Mouse (Mus musculus) skeletal muscle tissue, adult 2 months (tissue): ENCODE data around the gene Phlpp1.
"Not testable (repeated sequence)": the region's sequence is repeated elsewhere in the genome, so short reads cannot be mapped to it uniquely, and the experiment has no call there.

Experiments
- DNase-seq: peaks from one replicate; pipeline ENCODE4 v3.0.0-alpha.2; 2012; ENCODE audit warnings: low read depth, low spot score

Gene Phlpp1

DNA sequence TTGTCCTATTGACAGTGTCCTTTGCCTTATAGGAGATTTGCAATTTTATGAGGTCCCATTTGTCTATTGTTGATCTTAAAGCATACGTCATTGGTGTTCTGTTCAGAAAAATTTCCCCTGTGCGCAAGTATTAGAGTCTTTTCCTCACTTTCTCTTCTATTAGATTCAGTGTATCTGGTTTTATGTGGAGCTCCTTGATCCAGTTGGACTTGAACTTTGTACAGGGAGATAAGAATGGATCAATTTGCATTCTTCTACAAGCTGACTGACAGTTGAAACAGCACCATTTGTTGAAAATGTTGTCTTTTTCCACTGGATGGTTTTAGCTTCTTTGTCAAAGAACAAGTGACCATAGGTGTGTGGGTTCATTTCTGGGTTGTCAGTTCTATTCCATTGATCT is 140.3 kb downstream of the Phlpp1 start:
- not testable (repeated sequence) for DNase-seq

GRCm38 (mm10) chr1:106314476-106314875 is 142.9 kb downstream of the Phlpp1 start:
- DNase-seq, result no peak

DNA sequence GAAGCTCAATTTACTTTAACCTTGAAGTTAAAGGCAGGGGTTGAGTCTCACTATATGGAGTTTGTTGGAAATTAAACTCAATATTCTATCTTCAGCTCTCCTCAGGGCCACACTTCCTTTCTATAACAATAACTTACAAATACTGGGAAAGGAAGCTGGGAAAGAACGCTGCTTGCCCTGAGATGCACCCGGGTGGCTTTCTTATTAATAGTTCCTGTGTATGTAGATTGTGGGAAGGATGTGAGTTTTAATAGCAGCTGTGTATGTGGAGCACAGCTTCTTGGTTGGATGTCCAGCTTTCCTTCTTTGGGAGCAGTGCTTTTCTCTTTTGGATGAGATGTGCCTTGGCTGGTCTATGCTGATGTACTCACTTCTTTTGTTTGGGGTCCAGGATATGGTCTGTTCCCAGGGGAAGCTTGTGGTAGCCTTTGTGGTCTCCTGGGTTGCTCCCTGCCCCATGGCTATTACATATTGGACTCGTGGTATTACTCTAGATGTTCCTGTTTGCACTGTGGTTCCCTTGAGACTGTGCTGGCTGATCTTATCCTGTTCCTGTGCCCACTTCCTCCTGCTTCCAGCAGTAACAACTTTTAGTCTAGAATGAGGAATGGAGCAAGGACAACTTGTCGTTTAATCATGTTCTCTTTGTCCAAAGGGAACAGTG is 145.2 kb downstream of the Phlpp1 start:
- DNase-seq, result peak; percentile 74

DNA sequence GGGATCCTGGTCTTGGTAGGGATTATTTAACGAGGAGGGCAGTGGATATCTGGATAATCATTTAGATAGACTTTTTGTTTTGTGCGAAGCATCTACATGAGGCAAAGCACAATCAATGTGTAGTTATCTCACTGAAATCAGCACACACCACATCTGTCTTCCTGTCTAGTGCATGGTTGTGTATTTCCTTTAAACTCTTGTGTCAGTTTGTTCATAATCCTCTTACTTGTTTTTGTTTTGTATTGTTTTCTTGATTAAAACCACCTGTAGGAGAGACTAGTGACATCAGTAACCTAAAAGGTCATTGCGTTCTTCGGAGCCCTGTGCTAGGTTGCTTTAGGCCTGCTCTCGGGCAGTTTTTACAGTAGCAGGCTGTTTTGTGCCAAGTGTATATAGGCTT is 146.8 kb downstream of the Phlpp1 start:
- DNase-seq, result no peak

DNA sequence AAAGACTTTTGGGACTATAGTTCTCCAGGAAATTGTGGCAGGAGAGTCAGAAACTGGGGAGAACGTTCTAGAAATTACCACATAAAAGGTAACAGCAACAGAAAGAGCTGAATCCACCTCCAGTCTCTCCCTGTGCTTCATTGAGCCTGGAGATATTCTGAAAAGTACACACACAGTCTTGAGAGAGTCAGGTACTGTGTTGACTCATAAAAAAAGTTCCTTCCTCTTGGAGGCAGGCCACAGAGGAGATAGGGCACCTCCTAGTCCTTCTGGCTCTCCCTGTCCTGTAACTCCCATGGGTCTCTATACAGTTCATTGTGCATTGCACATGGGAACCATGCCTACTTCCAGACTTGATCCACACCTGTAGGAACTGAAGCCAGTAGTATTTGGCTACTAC is 149.0 kb downstream of the Phlpp1 start:
- DNase-seq, result no peak

- DNase-seq, result no peak
Measured at GRCm38 (mm10) chr1:106321432-106322126, 150.0 kb downstream of the Phlpp1 start.

DNA sequence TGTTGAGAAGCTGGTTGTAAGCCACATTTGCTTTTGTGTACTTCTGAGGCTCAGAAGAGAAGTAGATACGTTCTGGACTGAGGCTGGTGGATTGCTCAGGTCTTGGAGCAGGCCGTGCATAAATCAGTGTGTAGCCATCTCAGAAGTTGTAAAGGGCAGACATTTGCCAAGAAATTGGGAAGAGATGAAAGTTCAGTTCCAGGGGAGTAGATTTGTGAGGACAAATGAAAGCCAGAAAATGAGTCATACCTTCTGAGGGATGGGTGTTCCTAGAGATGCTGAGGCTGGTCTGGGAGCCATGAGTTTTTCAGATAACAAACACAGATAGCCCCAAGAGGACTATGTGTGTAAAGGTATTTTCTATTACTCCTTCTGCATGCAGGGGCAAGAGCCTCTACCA is 155.1 kb downstream of the Phlpp1 start:
- DNase-seq, result peak; percentile 30

GRCm38 (mm10) chr1:106342100-106342499 is 170.5 kb downstream of the Phlpp1 start:
- DNase-seq, result peak; percentile 31

GRCm38 (mm10) chr1:106345265-106345664 is 173.7 kb downstream of the Phlpp1 start:
- no peak for DNase-seq

DNA sequence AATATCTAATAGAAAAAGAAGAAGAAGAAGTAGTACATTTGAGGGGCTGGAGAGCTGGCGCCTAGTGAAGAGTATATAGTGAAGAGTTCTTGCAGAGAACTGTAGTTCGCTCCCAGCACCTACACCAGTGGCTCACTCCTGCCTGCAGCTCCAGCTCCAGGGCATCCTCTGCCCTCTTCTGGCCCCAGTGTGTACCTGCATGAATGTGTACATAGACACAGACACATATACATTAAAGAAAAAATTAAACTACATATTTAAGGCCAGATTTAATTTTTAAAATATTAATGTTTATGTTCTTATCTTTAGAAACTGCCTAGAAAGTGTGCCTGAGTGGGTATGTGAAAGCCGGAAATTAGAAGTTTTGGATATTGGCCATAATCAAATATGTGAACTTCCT is 175.2 kb downstream of the Phlpp1 start:
- DNase-seq, result no peak

DNA sequence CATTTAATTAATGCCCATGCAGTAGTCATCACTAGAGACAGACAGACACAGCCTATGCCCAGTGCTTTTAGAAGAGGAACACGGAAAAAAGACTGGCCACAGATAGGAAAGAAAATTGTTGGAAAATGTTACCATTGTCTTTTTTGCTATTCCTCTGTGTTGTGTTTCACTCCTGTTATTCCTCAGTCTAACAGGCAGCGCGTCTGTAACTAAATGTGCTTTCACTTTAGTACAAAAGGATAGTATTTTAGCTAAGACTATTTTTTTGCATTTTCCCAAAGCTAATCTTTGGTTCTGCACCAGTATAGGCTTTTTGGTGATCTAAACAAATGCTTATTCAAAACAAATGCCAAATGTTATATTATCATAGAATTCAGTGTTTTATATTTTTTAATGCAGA is 177.6 kb downstream of the Phlpp1 start:
- DNase-seq, result no peak

DNA sequence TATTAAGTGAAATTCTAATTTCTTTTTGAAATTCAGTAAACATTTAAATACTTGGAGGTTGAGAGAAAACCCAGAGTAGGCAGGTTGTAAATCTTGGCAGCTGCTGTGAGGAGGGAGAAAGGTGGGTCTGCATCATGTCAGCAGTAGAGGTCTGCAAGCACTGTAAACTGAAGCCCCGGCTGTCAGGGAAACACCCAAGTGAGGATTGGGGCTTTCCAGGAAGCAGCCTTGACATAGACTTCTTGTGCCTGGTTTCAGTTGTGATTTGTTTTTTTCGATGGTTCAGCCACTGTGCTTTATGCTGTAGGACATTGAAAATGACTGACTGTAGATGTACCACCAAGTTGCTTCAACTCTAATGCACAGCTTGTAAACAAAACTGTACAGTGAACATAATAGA is 180.0 kb downstream of the Phlpp1 start:
- no peak for DNase-seq

- no peak for DNase-seq
Measured at GRCm38 (mm10) chr1:106352801-106353511, 181.4 kb downstream of the Phlpp1 start.

DNA sequence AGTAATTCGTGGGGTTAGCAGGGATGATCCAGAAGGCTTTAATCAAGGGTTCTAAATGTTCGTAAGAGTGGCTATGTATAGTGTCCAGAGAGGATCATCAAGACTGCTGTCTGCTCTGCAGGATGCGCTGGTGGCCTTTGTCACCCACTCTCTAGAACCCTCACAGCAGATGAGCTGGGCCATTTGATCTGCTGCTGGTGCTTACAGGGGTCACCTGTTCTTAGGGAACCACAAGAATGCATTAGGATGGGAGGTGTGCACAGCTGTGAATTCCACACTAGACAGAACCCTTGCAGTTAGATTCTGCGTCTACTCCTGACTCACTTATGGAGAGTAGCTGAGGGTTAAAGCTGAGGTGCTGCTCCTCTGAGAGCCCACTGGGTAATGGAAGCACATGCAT is 182.4 kb downstream of the Phlpp1 start:
- no peak for DNase-seq

GRCm38 (mm10) chr1:106359474-106359873 is 187.9 kb downstream of the Phlpp1 start:
- DNase-seq, result no peak

DNA sequence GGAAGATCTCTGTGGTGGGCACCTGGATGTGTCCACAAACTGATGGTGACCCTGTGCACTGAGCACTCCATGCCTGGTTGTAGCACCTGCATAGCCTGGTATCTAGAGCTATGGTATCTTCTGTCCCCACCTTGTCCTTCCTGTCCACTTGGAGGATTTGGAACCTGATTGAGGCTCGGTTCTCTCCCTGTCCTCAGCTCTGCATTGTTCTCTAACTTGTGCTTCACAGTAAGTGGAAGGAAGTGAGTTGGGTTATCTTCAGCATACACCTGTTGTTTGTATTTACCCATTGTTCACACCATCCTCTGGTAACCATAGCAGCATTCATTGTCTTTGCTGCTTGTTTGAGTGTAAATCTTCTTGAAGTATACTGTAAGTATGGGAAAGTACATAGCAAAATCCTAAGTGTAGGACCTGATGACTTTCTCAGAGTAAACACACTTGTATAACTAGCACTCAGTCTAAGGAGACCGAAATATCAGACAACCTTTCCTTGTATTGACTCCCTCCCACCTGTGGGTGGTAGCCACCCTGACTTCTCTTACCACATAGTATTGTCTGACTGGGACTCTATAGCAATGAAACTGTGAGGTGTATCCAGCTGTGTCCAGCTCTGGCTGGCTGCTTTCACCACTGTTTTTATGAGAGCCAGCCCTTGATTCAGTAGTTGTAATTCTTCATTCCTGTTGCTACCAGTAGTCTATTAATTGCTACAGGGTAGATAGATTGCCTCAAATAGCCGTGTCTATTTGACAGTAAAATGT is 191.5 kb downstream of the Phlpp1 start:
- DNase-seq, result no peak

DNA sequence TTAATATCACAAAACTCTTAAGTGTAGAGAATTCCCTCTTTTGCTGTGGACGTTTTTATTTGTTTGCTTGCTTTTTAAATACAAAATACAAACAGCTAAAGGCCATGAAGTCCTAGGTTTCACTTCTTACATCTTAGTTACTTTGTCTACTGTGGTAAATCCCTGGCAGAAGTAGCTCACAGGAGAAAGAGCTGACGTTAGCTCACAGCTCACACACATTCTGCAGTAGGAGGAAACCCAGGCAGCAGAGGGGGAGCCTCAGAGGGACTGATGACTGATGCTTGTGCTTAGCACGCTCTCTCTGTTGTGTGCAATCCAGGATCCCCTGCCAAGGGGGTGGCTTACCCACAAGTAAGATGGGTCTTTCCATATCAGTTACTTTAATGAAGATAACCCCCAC is 197.8 kb downstream of the Phlpp1 start:
- no peak for DNase-seq

DNA sequence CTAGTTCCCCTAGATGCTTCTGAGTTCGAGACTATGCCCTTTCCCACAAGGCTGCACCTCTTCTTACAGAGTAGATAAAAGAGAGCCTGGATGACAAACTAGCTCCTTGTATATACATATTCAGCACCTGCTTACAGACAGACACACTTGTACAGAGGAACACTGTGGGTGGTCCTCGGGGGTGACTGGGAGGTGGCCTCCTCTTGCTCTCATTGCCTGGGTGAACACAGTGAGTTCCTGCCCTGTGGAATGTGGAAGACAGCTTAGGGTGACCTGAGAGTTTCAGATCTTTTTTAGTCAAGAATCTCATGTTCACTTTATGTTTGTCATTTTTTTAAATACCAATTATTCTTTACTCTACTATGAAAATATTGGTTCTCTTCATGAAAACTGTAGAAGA is 200.9 kb downstream of the Phlpp1 start:
- no peak for DNase-seq

GRCm38 (mm10) chr1:106373656-106374055 is 202.1 kb downstream of the Phlpp1 start:
- no peak for DNase-seq

GRCm38 (mm10) chr1:106374274-106374673 is 202.7 kb downstream of the Phlpp1 start:
- no peak for DNase-seq

GRCm38 (mm10) chr1:106374971-106375370 is 203.4 kb downstream of the Phlpp1 start:
- no peak for DNase-seq

- DNase-seq, result no peak
Measured at GRCm38 (mm10) chr1:106376003-106376402, 204.5 kb downstream of the Phlpp1 start.
